Mouse (Mus musculus) left cerebral cortex, adult 2 months (tissue): ENCODE data around the gene Smarca1. TPM values are rescaled to one million over a fixed set of nuclear protein-coding genes. Genes with fewer than 3 reads are reported as not detected.

Source experiments
- DNase-seq, 2 experiments: peaks; one replicate each; pipeline ENCODE4 v3.0.0; 2021 to 2022; ENCODE audit warnings: low spot score in 2 of 2, mixed read lengths in 1 of 2; ENCODE audit errors: extremely low spot score in 1 of 2
- H3K27ac ChIP-seq: fragments of 200-600 bp; 2 replicates; pipeline ENCODE4 v1.8.1; 2022
- H3K4me3 ChIP-seq: fragments of 200-600 bp; 2 replicates; pipeline ENCODE4 v1.8.1; 2022
- CTCF ChIP-seq: fragments of 200-600 bp; IDR thresholded peaks from 2 replicates; pipeline ENCODE4 v1.8.1; 2022; ENCODE audit warnings: antibody characterized with exemption, mild to moderate bottlenecking, moderate library complexity
- intact Hi-C: fragments of 180-260 bp; cut with DNase I; formaldehyde crosslinking; loops from one replicate; pipeline ENCODE4 v1.15.1; 2025
- long read RNA-seq, 2 experiments: library from polyadenylated mRNA; stranded (forward); transcript quantifications; one replicate each; pipeline ENCODE4 v2.0.0; 2021; ENCODE audit warnings: borderline mapping rate in 2 of 2
- total RNA-seq, 2 experiments: library from RNA; stranded (reverse); gene quantifications; 2 replicates each; pipeline ENCODE4 v1.2.3; 2021

Gene Smarca1
- total RNA-seq, result 10 to 100 TPM; 45.6 to 46.0 TPM
- long read RNA-seq, experiment 1, partial matches to known transcripts, result 9 of 15 reads
- long read RNA-seq, experiment 1, other reads (novel, unspliced or antisense), result 4 of 15 reads
- long read RNA-seq, experiment 2, full-length matches to known transcripts, result 3 of 13 reads
- long read RNA-seq, experiment 2, partial matches to known transcripts, result 6 of 13 reads
- long read RNA-seq, experiment 2, other reads (novel, unspliced or antisense), result 4 of 13 reads

DNA sequence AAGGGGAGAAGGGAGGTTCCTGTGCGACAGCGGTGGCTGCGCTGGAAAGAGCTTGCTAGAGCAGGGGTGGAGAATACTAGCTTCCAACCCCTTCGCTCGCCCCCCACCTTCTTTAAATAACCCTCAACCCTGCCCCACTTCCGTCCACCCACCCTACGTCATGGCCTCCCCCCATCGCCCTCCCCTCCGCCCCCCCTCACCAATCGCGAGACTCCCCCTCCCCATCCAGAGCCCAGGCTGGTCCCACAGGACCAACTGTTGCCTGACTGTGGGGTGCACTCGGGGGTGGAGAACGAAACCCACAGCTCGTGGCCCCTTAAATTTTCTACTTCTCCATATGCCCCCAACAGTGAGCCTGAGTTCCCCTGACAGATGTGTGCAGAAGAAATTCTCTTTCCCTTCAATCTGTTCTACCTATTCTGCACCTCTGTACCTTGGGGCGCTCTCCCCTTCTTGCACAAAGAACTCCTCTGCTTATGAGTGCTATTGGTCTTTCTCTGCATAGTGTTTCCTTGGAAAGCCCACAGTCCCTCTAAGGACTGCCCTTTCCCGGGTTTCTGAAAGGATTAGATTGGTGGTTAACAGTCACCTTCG lies at the start of gene Smarca1:
TSS of gene Smarca1 (minus strand) at position 544 of the 594 bp plus-strand sequence.
- Histone ChIP-seq H3K4me3 (peak within 1 kb of the TSS; percentile 50), H3K27ac (peak within 1 kb of the TSS; percentile 86)
- DNase-seq, result no peak
- intact Hi-C loops, result no loop called here
- TF ChIP-seq CTCF, result no peak

- no peak for TF ChIP-seq CTCF
- Histone ChIP-seq H3K27ac (no peak overlapping the region), H3K4me3 (no peak overlapping the region)
- intact Hi-C loops, result no loop called here
- DNase-seq, result no peak
These were observed 45.0 kb upstream of the Smarca1 start for GRCm38 (mm10) chrX:47937740-47938139.

- intact Hi-C loops, result no loop called here
- no peak for TF ChIP-seq CTCF
- H3K4me3 ChIP-seq, result no peak overlapping the region
- DNase-seq, result no peak
- H3K27ac ChIP-seq, result no peak overlapping the region
These were observed 44.1 kb upstream of the Smarca1 start for GRCm38 (mm10) chrX:47936885-47937284.

- no peak overlapping the region for H3K27ac ChIP-seq
- no peak for DNase-seq
- TF ChIP-seq CTCF, result no peak
- no peak overlapping the region for H3K4me3 ChIP-seq
- intact Hi-C loops, result no loop called here
These were observed 41.6 kb upstream of the Smarca1 start for GRCm38 (mm10) chrX:47934352-47934751.

DNA sequence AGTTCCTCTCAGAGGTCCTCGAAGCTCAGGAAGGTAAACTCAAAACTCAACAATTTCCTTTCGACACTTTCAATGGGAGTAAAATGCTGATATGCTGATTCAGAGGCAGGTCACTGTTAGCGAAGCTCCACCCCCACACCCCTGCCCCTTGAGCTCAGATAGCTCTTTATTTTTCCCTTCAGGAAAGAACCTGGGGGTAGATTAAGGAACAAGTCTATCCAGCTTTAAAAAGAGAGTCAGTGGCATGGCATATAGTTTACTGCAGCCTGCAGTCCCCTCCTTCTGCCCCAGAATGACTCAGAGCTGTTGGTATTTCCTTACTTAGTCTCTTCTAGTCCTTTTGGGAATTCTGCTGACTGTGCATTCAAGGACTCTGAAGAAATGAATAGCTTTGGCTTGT lies 37.7 kb upstream of the Smarca1 start:
- no peak for TF ChIP-seq CTCF
- intact Hi-C loops, result no loop called here
- DNase-seq, result no peak
- Histone ChIP-seq H3K27ac (no peak overlapping the region), H3K4me3 (no peak overlapping the region)

DNA sequence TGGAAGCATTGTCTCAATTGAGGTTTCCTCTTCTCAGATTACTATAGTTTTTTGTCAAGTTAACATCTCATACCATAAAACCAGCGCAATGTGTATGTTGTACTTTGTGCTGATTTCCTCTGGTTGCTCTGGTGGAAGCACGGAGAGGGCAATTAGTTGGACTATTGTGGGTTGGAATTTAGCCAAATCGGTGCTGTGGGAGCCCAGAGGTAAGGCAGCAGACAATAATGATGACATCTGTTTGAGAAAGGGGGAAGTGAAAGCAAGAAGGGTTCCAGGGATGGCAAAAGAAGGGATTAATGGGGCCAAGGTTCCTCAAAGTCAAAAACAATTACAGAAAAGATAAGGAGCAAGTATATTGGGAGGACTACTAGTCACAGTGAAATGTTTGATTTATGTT lies 35.2 kb upstream of the Smarca1 start:
- no peak overlapping the region for H3K27ac ChIP-seq
- intact Hi-C loops, result no loop called here
- no peak for DNase-seq
- H3K4me3 ChIP-seq, result no peak overlapping the region
- TF ChIP-seq CTCF, result no peak

DNA sequence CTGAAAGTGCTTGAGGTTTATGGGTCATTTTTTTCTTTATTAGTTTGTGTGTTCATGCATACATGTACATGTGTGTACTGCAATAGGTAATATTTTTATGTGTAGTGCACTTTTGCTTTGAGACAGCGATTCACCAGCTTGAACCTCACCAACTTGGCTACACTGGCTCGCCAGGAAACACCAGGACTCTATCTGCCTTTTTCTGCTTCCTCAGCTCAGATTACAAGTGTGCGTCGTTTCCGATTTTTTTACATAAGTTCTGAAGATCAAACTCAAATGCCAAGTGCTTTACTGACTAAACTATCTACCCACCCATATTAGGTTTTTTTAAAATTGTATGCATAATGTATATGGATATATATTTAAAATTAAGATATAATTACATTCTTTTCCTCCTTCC lies 27.8 kb upstream of the Smarca1 start:
- intact Hi-C loops, result no loop called here
- no peak for DNase-seq
- H3K27ac ChIP-seq, result no peak overlapping the region
- TF ChIP-seq CTCF, result no peak
- no peak overlapping the region for H3K4me3 ChIP-seq

DNA sequence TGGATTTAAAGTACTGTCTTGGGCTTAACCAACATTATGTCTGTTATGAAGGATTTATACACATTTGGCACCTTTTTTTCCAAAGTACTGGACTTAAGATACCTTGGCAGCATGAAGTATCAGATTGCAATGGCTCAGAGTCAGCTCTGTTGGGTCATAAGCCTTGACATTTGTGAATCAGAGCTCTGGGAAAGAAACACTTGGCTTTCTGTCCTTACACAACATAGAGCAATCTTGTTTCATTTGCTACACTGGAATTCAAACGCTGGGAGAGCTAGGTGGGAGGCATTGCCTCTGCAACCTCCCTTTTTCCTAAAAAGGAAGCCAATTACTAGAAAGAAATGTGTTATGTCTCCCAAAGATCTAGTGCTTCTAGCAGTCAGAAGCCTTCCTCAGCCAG lies 24.1 kb upstream of the Smarca1 start:
- Histone ChIP-seq H3K4me3 (no peak overlapping the region), H3K27ac (no peak overlapping the region)
- no peak for DNase-seq
- intact Hi-C loops, result no loop called here
- TF ChIP-seq CTCF, result no peak

- Histone ChIP-seq H3K4me3 (peak overlapping the region; percentile 71; the same call in 1 of the 2 replicates), H3K27ac (no peak overlapping the region)
- intact Hi-C loops, result no loop called here
- DNase-seq, result no peak
- no peak for TF ChIP-seq CTCF
These were observed 20.8 kb upstream of the Smarca1 start for GRCm38 (mm10) chrX:47913543-47913938.

DNA sequence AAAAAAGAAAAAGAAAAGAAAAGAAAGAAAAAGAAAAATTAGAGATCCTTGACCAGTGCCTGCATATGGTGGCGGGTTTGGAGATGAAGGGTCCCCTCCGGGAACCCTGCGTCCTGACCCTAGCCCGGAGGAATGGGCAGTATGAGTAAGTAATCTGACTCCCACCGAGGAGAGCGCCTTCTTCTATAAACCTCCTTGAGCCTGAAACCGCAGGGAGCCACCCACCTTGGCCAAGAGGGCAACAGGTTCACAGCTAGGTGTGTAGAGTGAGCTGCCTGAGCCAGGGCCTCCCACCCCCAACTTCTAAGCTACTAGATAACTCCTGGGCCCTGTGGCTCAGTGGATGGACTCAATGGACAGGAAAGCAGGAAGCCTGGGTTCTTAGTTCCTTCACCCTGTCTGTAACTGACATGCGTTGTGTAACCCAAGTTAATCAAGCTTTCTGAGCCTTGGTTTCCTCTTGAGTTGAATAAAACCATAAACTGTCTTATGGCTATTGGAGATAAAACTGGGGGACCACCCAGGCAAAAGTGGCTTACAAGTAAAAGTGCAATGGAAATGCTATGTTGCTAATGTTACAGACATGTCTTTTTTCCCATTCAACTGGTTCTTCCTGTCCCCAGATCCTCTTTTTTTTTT lies 20.2 kb upstream of the Smarca1 start:
- intact Hi-C loops, result no loop called here
- no peak for TF ChIP-seq CTCF
- no peak for DNase-seq
- Histone ChIP-seq H3K27ac (peak overlapping the region; percentile 21; the same call in 1 of the 2 replicates), H3K4me3 (peak overlapping the region; percentile 71)

DNA sequence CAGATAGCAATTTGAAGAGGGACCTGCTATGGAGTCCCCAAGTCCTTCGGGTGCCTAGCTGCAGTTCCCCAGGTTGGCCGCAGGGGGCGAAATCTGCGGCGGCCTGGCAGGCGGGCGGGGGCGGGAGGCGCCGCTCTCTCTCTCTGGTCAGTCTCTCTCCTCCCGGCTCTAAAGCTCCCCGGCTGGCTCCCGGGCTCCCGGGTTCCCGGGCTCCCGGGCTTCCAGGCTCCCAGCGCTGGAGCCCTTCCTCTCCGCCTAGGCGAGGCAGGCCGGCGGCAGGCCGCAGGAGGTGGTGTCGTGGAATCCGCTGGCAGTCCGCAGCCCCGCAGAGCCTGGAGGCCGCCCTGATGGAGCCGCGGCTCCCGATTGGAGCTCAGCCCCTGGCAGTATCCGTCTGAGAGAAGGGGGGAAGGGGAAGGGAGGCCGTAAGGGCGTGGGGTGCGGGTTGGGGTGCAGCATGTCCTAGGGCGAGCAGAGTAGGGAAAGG lies 19.6 kb upstream of the Smarca1 start, which contains the start of gene Ocrl:
TSS of gene Ocrl (plus strand) at position 82 of the 487 bp plus-strand sequence.
- DNase-seq, result peak; percentile 59 to 70
- peak within 1 kb of the TSS; percentile 93 for H3K27ac ChIP-seq
- intact Hi-C loops, result no loop called here

GRCm38 (mm10) chrX:47891907-47892430 lies 805 bp downstream of the Smarca1 start:
- intact Hi-C loops, result no loop called here

More for the DNA sequence above, 19.6 kb upstream of the Smarca1 start, which contains the start of gene Ocrl:
- H3K4me3 ChIP-seq, result peak within 1 kb of the TSS; percentile 71
- peak; percentile 81 for TF ChIP-seq CTCF

More at GRCm38 (mm10) chrX:47891907-47892430, 805 bp downstream of the Smarca1 start:
- Histone ChIP-seq H3K27ac (peak overlapping the region; percentile 86), H3K4me3 (peak overlapping the region; percentile 50)
- no peak for TF ChIP-seq CTCF
- DNase-seq, result peak; percentile 24 to 26
